Mouse (Mus musculus) kidney, adult 18-20 months (tissue): Measurements from ENCODE around the gene Oxct2b.
"Not testable (repeated sequence)": the region's sequence is repeated elsewhere in the genome, so short reads cannot be mapped to it uniquely, and the experiment has no call there.

Experiments
- DNase-seq: peaks from one replicate; pipeline ENCODE4 v3.0.0; 2021

Oxct2b gene

GRCm38 (mm10) chr4:123114651-123115050 is 1.4 kb upstream of the Oxct2b start:
- DNase-seq = not testable (repeated sequence)

GRCm38 (mm10) chr4:123116640-123117039 is 574 bp downstream of the Oxct2b start:
- not testable (repeated sequence) for DNase-seq

GRCm38 (mm10) chr4:123121286-123121685 is 5.2 kb downstream of the Oxct2b start:
- no peak for DNase-seq

GRCm38 (mm10) chr4:123126626-123127025 is 10.6 kb downstream of the Oxct2b start:
- DNase-seq = no peak

- no peak for DNase-seq
Measured at GRCm38 (mm10) chr4:123127051-123127450, 11.0 kb downstream of the Oxct2b start.

GRCm38 (mm10) chr4:123137551-123137950 is 21.5 kb downstream of the Oxct2b start:
- DNase-seq = no peak

- peak; percentile 85 for DNase-seq
Measured at GRCm38 (mm10) chr4:123139513-123140154, 23.6 kb downstream of the Oxct2b start, which contains the start of gene Ppie. Gene Ppie, minus strand, starts transcription at chr4:123139951.

- DNase-seq = no peak
Measured at GRCm38 (mm10) chr4:123147446-123148150, 31.5 kb downstream of the Oxct2b start.

GRCm38 (mm10) chr4:123152003-123152402 is 35.9 kb downstream of the Oxct2b start:
- no peak for DNase-seq

- no peak for DNase-seq
Measured at GRCm38 (mm10) chr4:123152976-123153375, 36.9 kb downstream of the Oxct2b start.

- peak; percentile 4 for DNase-seq
Measured at GRCm38 (mm10) chr4:123155004-123155403, 38.9 kb downstream of the Oxct2b start.

- no peak for DNase-seq
Measured at GRCm38 (mm10) chr4:123155427-123155826, 39.4 kb downstream of the Oxct2b start.

GRCm38 (mm10) chr4:123155840-123156239 is 39.8 kb downstream of the Oxct2b start:
- DNase-seq = no peak

GRCm38 (mm10) chr4:123160571-123160970 is 44.5 kb downstream of the Oxct2b start:
- DNase-seq = no peak

- DNase-seq = not testable (repeated sequence)
Measured at GRCm38 (mm10) chr4:123161251-123161650, 45.2 kb downstream of the Oxct2b start.

GRCm38 (mm10) chr4:123162305-123162917 is 46.3 kb downstream of the Oxct2b start:
- DNase-seq = no peak

- no peak for DNase-seq
Measured at GRCm38 (mm10) chr4:123164157-123164556, 48.1 kb downstream of the Oxct2b start.
